Mouse (Mus musculus) gastrocnemius, adult 2 months (tissue): ENCODE measurements around the gene Itpkb. TPM values are rescaled to one million over a fixed set of nuclear protein-coding genes. Genes with fewer than 3 reads are reported as not detected.

ENCODE experiments used
- DNase-seq: peaks from one replicate; pipeline ENCODE4 v3.0.0; 2022
- H3K27ac ChIP-seq: fragments of 200-600 bp; 2 replicates; pipeline ENCODE4 v1.8.1; 2022; ENCODE audit warnings: mild to moderate bottlenecking
- H3K4me3 ChIP-seq: fragments of 200-600 bp; 2 replicates; pipeline ENCODE4 v1.8.1; 2022; ENCODE audit warnings: mild to moderate bottlenecking, moderate library complexity
- CTCF ChIP-seq: fragments of 200-600 bp; IDR thresholded peaks from 2 replicates; pipeline ENCODE4 v1.8.1; 2022; ENCODE audit warnings: antibody characterized with exemption, mild to moderate bottlenecking, moderate library complexity
- intact Hi-C: fragments of 180-260 bp; cut with DNase I; formaldehyde crosslinking; loops from one replicate; pipeline ENCODE4 v1.15.1; 2025
- total RNA-seq, 2 experiments: library from RNA; stranded (reverse); gene quantifications; 2 replicates each; pipeline ENCODE4 v1.2.3; 2021

The Itpkb gene
- total RNA-seq, 2 experiments from 2014 or later = 14.7 to 22.7 TPM

DNA sequence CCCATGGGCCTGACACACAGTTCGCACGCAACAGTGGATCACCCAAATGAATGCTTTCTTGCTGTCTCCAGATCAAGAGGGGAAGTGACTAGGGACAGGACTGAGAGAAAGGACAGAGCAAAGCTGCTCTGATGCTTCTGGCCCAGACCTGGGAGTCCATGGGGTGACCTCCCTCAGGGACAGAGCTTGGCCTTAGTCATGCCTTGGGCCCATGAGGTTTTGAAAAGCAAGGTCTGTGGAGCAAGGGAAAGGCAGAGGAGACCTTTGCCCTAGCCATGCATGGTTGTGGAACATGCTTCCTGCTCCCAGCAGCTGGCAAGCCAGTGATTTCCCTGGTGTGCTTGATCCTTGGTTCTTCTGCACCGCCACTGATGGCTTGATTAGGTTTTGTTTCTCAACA, 7.4 kb upstream of the Itpkb start:
- DNase-seq = no peak
- no peak for TF ChIP-seq CTCF
- Histone ChIP-seq H3K4me3 (no peak overlapping the region), H3K27ac (no peak overlapping the region)
- intact Hi-C loops = no loop called here

DNA sequence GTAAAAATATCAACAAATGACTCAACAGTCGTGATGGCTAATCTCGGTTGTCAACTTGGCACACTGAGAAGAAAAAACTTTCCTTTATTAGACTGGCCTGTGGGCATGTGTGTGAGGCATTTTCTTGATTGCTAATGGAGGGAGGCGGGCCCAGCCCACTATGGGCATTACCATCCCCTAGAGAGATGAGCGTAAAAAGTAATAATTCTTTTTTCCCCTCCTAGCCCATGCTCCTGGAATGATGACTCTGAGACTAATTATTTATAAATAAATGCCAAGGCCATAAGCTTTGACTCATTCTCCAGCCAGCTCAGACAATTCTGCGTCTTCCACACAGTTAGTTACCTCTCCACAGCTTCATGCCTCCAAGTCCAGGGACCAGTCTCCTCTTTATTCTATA, 6.8 kb upstream of the Itpkb start:
- no peak for TF ChIP-seq CTCF
- Histone ChIP-seq H3K4me3 (no peak overlapping the region), H3K27ac (no peak overlapping the region)
- no peak for DNase-seq
- intact Hi-C loops = no loop called here

DNA sequence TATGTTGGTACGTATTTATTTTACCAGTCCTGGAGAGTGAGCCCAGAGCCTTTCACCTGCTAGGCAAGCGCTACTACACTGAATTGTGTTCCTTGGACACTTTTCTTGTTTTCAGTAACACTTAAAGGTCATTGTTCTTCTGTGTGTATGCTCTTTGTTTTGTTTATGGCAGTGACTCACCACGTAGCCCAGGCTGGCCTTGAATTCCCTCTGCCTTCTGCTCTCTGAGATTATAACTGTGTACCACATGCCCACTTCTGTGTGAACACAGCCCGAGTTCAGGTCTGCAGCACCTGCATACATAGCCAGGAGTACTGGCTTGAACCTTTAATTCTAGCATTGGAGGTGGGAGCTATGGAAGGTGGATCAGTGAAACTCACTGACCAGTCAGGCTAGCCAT, 6.0 kb upstream of the Itpkb start:
- no peak for DNase-seq
- no peak overlapping the region for H3K27ac ChIP-seq
- no peak for TF ChIP-seq CTCF
- no peak overlapping the region for H3K4me3 ChIP-seq
- intact Hi-C loops = no loop called here

DNA sequence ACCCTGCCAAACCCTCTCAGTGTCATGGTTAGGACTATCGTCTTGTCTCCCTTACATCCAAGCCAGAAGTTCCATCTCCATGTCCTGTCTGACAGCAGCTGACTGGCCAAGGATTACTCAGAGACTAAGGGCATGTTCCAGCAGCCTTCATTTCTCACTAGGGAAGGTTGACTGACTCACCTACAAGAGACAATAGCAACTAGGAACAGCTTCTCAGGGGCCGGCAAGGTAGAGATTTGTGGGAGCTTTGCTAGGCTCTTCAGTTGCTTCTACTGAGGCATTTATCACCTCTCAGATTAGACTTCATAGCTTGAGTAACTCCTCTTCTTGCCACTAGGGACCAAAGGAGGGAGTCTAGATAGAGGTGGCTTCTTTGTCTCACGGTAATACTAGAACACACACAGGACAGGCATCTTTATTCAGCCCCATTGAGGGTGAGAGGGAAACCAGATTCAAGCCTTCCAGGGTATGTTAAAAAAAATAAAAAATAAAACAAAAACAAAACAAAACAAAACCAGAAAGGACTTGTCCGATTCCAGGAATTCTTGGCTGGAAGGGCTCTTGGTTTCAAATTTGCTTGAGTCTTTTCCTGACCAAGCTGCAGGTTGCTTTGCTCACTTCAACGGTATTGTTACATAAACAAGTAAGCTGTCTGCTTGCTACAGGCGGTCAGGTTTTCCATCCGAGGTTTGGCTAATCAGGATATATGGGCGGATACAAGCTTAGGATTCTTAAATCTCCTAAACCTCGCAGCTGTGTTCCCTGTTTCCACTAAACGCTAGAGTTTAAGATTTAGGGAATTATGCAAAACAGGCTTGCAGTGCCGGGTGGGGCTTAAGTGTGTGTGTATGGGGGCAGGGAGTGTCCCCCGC, 1.3 kb upstream of the Itpkb start:
- TF ChIP-seq CTCF = peak; percentile 40
- intact Hi-C loops = loop anchor here (1.0 kb wide), 1 partner anchor 55 kb away; no protein-coding TSS in a partner anchor
- DNase-seq = peak; percentile 10
- Histone ChIP-seq H3K4me3 (peak overlapping the region; percentile 91), H3K27ac (peak overlapping the region; percentile 95)

DNA sequence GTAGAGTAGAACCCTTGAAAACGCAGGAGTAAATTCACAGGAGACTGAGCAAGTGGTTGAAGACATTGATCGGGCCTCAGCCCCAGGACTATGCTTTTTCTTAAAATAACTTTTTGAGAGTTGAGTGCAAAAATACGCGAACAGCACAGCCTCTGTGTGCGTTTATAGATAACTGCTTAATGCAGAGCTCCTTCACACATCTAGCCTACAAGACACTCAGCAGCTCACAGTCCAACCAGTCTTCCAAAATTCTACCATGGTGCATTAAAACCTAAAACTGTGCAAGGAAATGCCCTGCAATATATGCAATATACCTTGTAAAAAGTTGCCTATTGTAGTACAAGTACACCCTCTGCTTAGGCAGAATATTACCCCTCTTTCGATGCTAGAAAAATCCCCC, 579 bp upstream of the Itpkb start:
- H3K4me3 ChIP-seq = peak overlapping the region; percentile 91
- no peak for TF ChIP-seq CTCF
- peak overlapping the region; percentile 95 for H3K27ac ChIP-seq
- no peak for DNase-seq
- intact Hi-C loops = loop anchor here (1.0 to 5.0 kb wide), 3 partner anchors 55 to 78 kb away; no protein-coding TSS in a partner anchor

DNA sequence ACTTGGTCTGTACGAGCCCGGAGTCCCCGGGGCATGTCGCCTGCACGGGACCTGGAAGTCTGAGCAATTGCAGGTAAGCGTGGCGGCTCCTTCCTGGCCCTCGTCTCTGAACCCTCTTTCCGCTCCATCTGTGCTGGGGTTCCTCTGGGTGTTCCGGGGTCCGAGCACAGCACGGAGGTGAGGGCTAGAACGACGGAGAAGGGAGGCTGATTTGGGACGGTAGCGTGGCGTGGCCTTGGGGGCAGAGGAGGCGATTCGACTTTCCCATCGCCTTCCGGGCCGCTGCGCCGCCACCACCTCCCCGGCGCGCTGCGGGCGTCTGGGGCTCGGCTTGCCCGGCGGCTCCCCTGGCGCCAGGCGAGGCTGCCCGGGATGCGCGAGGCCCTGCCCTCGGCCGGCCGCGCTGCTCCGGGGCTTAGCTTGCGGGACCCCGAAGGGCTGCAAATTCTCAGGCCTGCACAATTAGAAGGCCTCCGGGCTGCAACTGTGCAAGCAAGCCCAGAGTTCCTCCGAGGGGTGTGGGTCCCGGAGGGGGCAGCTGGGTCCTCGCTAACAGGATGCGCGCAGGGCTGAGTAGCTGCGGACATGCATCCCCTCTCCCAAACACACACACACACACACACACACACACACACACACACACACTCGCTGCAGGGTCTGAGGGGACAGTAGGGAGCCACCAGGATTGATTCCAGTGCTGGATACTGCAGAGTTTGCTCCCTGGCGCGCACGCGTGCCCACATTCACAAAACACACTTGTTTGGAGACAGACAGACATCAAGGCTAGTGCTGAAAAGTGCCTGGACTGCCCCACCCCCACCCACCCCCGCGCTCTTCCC, 641 bp downstream of the Itpkb start:
- intact Hi-C loops = loop anchor here (5.0 kb wide), 2 partner anchors 56 to 76 kb away; no protein-coding TSS in a partner anchor
- no peak for TF ChIP-seq CTCF
- Histone ChIP-seq H3K4me3 (peak overlapping the region; percentile 91), H3K27ac (peak overlapping the region; percentile 95)
- peak; percentile 63 for DNase-seq

DNA sequence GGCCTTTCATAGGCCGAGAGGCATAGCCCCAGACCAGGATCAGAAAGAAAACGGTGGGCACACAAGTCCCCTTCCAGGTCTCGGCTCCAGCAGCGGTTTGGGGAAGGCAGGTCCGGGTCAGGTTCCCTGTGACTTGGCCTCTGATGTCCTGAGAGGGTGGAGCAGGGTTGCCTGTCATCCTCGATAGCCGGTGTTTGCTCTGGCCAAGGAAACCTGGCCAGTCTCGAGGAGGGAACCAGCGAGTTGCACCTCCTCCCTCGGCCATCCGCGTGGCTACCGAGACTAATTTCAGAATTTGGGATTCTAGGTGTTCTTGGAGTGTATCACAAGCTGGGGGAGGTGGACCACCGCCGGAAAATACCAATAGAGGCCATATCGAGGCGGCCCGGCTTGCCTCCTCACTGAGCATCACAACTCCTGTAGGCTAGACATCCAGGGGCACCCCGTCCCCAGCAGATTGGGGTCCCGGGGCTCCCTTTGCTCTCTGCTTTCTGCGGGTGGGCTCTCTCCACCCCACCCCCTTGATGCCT, 1.3 kb downstream of the Itpkb start:
- Histone ChIP-seq H3K27ac (peak overlapping the region; percentile 95), H3K4me3 (peak overlapping the region; percentile 91)
- peak; percentile 43 for DNase-seq
- intact Hi-C loops = loop anchor here (5.0 kb wide), 2 partner anchors 56 to 76 kb away; no protein-coding TSS in a partner anchor
- no peak for TF ChIP-seq CTCF

DNA sequence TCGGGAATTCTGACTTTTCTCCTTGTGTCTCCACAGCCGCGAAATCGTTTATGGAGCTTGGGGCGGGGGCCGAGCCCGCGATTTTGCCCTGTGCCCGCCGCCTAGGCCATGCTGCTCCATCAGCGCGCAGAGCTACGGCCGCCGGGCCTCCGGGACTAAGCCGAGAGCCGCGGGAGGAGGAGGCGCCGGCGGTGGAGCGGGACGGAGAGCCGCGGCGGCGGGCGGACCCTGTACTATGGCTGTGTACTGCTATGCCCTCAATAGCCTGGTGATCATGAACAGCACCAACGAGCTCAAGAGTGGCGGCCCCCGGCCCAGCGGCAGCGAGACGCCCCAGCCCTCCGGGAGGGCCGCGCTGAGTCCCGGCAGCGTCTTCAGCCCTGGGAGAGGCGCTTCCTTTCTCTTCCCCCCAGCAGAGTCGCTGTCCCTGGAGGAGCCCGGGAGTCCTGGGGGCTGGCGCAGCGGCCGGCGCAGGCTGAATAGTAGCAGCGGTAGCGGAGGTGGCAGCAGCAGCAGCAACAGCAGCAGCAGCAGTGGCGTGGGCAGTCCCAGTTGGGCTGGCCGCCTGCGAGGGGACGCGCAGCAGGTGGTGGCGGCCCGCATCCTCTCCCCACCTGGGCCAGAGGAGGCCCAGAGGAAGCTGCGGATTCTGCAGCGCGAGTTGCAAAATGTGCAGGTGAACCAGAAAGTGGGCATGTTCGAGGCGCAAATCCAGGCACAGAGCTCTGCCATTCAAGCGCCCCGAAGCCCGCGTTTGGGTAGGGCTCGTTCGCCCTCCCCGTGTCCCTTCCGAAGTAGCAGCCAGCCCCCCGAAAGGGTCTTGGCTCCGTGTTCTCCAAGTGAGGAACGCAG, 2.0 kb downstream of the Itpkb start:
- intact Hi-C loops = loop anchor here (5.0 kb wide), 2 partner anchors 55 to 75 kb away; no protein-coding TSS in a partner anchor
- Histone ChIP-seq H3K4me3 (peak overlapping the region; percentile 91), H3K27ac (peak overlapping the region; percentile 95)
- peak; percentile 50 for DNase-seq
- no peak for TF ChIP-seq CTCF

DNA sequence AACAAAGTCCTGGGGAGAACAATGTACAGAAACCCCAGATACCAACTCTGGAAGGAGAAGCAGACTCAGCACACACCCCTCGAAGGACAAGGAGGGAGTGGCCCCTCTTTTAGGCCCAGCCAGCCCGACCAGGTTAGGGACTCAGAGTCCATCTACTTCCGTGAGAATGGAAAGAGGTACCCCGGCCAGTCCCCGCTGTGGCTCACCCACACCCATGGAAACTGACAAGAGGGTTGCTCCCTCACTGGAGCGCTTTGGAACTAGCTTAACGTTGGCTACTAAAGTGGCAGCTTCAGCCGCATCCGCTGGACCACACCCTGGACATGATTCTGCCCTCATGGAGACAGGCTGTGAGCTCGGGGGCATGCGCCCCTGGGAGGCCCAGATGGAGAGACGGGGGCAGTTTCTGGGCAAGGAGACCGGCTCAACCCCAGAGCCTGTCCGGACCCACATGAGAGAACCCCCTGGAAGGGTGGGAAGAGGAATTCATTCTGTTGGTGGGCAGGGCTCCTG, 2.7 kb downstream of the Itpkb start:
- peak overlapping the region; percentile 91 for H3K4me3 ChIP-seq
- H3K27ac ChIP-seq = peak overlapping the region; percentile 95
- no peak for DNase-seq
- intact Hi-C loops = loop anchor here (5.0 kb wide), 2 partner anchors 54 to 74 kb away; no protein-coding TSS in a partner anchor
- no peak for TF ChIP-seq CTCF

DNA sequence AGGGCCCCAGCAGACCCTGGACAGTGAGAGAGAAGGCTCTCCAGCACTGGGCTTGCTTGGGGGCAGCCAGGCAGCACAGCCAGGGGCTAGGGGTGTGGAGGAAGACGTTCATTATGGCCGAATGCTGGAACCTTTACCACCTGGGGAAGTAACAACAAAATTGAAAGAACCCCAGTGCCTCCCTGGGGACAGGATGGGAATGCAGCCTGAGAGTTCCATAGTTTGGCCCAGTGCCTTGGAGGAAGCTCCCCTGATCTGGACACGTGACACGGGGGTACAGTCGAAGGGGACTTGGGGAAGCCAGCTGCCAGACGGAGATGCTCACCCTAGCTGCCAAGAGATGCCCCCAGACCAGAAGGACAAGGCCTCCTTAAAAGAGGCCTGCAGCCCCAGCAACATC, 3.3 kb downstream of the Itpkb start:
- TF ChIP-seq CTCF = no peak
- Histone ChIP-seq H3K4me3 (peak overlapping the region; percentile 91), H3K27ac (peak overlapping the region; percentile 95)
- intact Hi-C loops = loop anchor here (5.0 kb wide), 2 partner anchors 54 to 74 kb away; no protein-coding TSS in a partner anchor
- DNase-seq = peak; percentile 58

DNA sequence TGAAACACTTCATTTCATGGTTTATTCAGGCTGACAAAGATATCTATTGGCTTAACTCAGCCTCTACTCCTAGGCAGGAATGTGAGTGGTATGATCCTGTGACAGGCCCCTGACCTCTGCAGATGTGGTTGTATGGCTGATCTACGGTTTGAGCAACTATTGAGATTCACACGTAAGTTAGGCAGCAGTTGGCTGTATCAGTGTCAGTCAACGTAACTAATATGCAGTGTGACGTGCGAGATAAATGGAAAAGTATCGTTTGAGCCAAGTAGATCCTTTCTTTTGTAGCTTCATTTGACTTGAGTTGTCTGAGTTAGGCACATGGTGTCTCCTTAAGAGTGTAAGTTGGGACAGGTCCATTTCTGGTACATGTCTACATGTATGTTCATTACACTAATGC, 4.3 kb downstream of the Itpkb start:
- intact Hi-C loops = loop anchor here (5.0 kb wide), 2 partner anchors 53 to 73 kb away; no protein-coding TSS in a partner anchor
- DNase-seq = no peak
- peak overlapping the region; percentile 95 for H3K27ac ChIP-seq
- no peak for TF ChIP-seq CTCF
- peak overlapping the region; percentile 91 for H3K4me3 ChIP-seq
